Mouse (Mus musculus): ENCODE measurements around the gene Olfr31. TPM values are rescaled to one million over a fixed set of nuclear protein-coding genes. Genes with fewer than 3 reads are reported as not detected.

Olfr31 gene
- total RNA-seq, 2 experiments from 2014 or later: not detected

- no peak for DNase-seq (ENCODE audit: low spot score in 2 of 2)
- intact Hi-C loops (cut with DNase I): no loop called here
Observed at GRCm38 (mm10) chr14:14353740-14354510, 31.3 kb downstream of the Olfr31 start.

DNA sequence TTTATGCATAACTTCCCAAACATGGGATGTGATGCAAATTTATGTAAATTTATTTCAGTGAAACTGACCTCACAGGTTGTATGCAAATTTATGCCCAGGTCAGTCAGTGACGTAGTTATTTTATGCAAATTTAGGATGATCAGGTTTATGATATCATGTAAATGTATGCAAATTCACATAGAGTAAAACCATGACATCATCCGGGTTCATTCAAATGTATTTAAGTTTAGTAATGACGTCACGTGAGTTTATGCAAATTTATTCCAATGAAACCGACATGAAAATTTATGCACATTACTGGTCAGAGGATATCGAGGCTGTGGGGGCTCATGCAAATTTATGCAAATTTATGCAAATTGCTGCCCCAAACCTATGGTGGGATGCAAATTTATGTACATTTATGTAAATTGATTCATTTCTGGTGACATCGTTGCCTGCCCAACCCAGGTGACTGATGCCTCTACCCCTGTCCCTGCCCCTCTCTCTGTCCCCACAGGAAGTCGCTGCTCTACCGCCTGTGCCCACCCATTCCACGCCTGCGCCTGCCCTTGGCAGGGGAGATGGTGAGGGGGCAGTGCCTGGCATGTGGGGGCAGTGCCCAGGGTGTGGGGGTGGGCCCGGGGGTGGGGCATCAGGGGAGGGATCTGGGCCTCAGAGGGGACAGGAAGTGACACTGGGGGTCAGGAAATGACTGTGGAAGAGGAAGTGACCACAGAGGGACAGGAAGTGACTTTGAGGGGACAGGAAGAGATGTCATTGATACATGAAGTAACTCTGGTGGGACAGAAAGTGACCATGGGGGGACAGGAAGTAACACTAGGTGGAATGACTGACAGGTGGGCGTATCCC, 32.1 kb downstream of the Olfr31 start:
- DNase-seq (ENCODE audit: low spot score in 2 of 2): no peak
- intact Hi-C loops (cut with DNase I): no loop called here

GRCm38 (mm10) chr14:14355360-14355646, 32.7 kb downstream of the Olfr31 start:
- no peak for DNase-seq (ENCODE audit: low spot score in 2 of 2)
- intact Hi-C loops (cut with DNase I): no loop called here

Other genes starting within 250 kb of the Olfr31 start
- gene Psmd6, start 201.8 kb upstream of the Olfr31 start, total RNA-seq (2021): 100 to 1,000 TPM; 101 to 112 TPM
- gene Olfr720, start 136.0 kb upstream of the Olfr31 start, total RNA-seq (2021): not detected
- gene Il3ra, start 23.4 kb downstream of the Olfr31 start, total RNA-seq (2021): 1 to 10 TPM; 3.6 to 3.9 TPM
- gene Olfr721-ps1, start 78.5 kb downstream of the Olfr31 start, total RNA-seq (2021): not detected

Data from left cerebral cortex, postnatal 36 days (tissue).